Comparison of ENCODE assay signal across 17 mouse cellular contexts in the genomic region with DNA sequence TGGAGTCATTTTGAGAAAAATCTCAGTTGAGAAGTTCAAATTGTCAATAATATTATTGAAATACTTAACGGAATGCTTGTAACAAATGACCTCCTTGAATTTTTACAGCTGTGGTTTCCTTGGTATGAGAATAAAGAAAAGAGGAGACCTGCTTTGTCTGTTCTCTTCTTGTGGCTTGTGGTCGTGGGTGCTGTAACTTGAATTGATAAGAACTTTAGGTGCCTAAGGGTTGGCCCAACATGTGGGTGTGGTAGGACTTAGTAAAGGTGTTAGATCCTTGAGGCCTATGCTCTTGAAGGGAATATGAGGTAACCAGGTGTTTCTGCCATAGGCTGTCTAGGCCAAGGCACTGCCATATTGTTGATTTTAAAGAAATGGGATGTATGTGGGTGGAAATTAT.
"Had no signal": no experiment of that assay in that cellular context is flagged by ENCODE, and none has a peak within 500 bp of the region (broad histone marks: within the 10 kb centered on the region; RNA-seq: fewer than 3 reads in every experiment).

No protein-coding gene starts in this region.

- H3K4me1 ChIP-seq: liver, embryonic 13.5 days; midbrain, embryonic 12.5 days; midbrain, embryonic 15.5 days; neural tube, embryonic 13.5 days; stomach, embryonic 15.5 days had no signal

- H3K27me3 ChIP-seq: liver, embryonic 13.5 days; midbrain, embryonic 12.5 days; midbrain, embryonic 15.5 days; neural tube, embryonic 13.5 days; stomach, embryonic 15.5 days had no signal

- H3K36me3 ChIP-seq: liver, embryonic 13.5 days; midbrain, embryonic 12.5 days; midbrain, embryonic 15.5 days; neural tube, embryonic 13.5 days; stomach, embryonic 15.5 days had no signal

- H3K4me3 ChIP-seq: layer of hippocampus, adult 2 months; liver, embryonic 13.5 days; midbrain, embryonic 12.5 days; midbrain, embryonic 15.5 days; neural tube, embryonic 13.5 days; stomach, embryonic 15.5 days had no signal

- H3K4me2 ChIP-seq: liver, embryonic 13.5 days; midbrain, embryonic 12.5 days; midbrain, embryonic 15.5 days; neural tube, embryonic 13.5 days; stomach, embryonic 15.5 days had no signal

- H3K9me3 ChIP-seq: liver, embryonic 13.5 days; midbrain, embryonic 12.5 days; midbrain, embryonic 15.5 days; neural tube, embryonic 13.5 days; stomach, embryonic 15.5 days had no signal

- DNase-seq: kidney, adult 18-20 months; kidney, adult 9 months; kidney, postnatal 25 days; layer of hippocampus, adult 9-11 months; liver, embryonic 13.5 days; lung, adult 2 months; lung, postnatal 14 days; lung, postnatal 4 days; right cerebral cortex, postnatal 25 days; spleen, adult 18-20 months; thymus, postnatal 36 days had no signal

- H3K27ac ChIP-seq: kidney, postnatal 0 days; layer of hippocampus, adult 2 months; liver, embryonic 13.5 days; midbrain, embryonic 12.5 days; midbrain, embryonic 15.5 days; neural tube, embryonic 13.5 days; stomach, embryonic 15.5 days had no signal

- H3K9ac ChIP-seq: liver, embryonic 13.5 days; midbrain, embryonic 12.5 days; midbrain, embryonic 15.5 days; neural tube, embryonic 13.5 days; stomach, embryonic 15.5 days had no signal

- ATAC-seq: midbrain, embryonic 15.5 days had no signal
